Mouse (Mus musculus) embryonic facial prominence, embryonic 12.5 days (tissue): Measurements from ENCODE around the gene Prkca. TPM values are rescaled to one million over a fixed set of nuclear protein-coding genes. Genes with fewer than 3 reads are reported as not detected.

Experiments used
- ATAC-seq: fragments of 200-750 bp; cut with Nextera tagmentation; 2 replicates; pipeline ENCODE4 v1.8.0; 2017; ENCODE audit not compliant: insufficient number of reproducible peaks, insufficient read depth, low FRiP score, low TSS enrichment
- H3K27ac ChIP-seq: fragments of 300-500 bp; sonication (generic); 2 replicates; pipeline ENCODE4 v1.5.1; 2016; ENCODE audit warnings: mild to moderate bottlenecking
- H3K27me3 ChIP-seq: fragments of 300-500 bp; sonication (generic); 2 replicates; pipeline ENCODE4 v1.6.1; 2016; ENCODE audit warnings: mild to moderate bottlenecking, moderate library complexity
- H3K36me3 ChIP-seq: fragments of 300-500 bp; sonication (generic); 2 replicates; pipeline ENCODE4 v1.6.1; 2016; ENCODE audit warnings: mild to moderate bottlenecking
- H3K4me1 ChIP-seq: fragments of 300-500 bp; sonication (generic); 2 replicates; pipeline ENCODE4 v1.6.1; 2016
- H3K4me2 ChIP-seq: fragments of 300-500 bp; sonication (generic); replicated peaks from 2 replicates; pipeline ENCODE4 v1.6.1; 2016; ENCODE audit warnings: mild to moderate bottlenecking, moderate library complexity
- H3K4me3 ChIP-seq: fragments of 300-500 bp; sonication (generic); 2 replicates; pipeline ENCODE4 v1.5.1; 2016; ENCODE audit warnings: mild to moderate bottlenecking
- H3K9ac ChIP-seq: fragments of 300-500 bp; sonication (generic); 2 replicates; pipeline ENCODE4 v1.6.1; 2016; ENCODE audit warnings: mild to moderate bottlenecking, moderate library complexity
- H3K9me3 ChIP-seq: fragments of 300-500 bp; sonication (generic); 2 replicates; pipeline ENCODE4 v1.6.1; 2016; ENCODE audit warnings: mild to moderate bottlenecking, moderate library complexity
- WGBS: fragments of 180-500 bp; shearing (Covaris S2); methylation state at CpG from one replicate; pipeline ENCODE4 v1.1.7; 2016; 5-methylcytosine and 5-hydroxymethylcytosine counted together
- polyA plus RNA-seq: library from polyadenylated mRNA; unstranded; fragments of >200 nt; fragmentation: Nextera tagmentation; extraction: Ambion mirVana; gene quantifications from 2 replicates; pipeline ENCODE4 v1.2.1, GENCODE M21; 2016

Gene Prkca
- polyA plus RNA-seq, 1 experiment from 2014 or later = 8.5 TPM

- Histone ChIP-seq H3K4me2 (no peak overlapping the region), H3K4me1 (peaks cover 4% of the 10 kb centered on the region), H3K4me3 (no peak overlapping the region), H3K9me3 (no peaks in the 10 kb centered on the region), H3K27ac (no peak overlapping the region), H3K27me3 (no peaks in the 10 kb centered on the region), H3K9ac (no peak overlapping the region), H3K36me3 (no peaks in the 10 kb centered on the region)
- ATAC-seq = no peak
- 80% methylated on average over 3 of the region's 3 CpGs for WGBS
Observed at GRCm38 (mm10) chr11:107998891-107999290, 344.8 kb downstream of the Prkca start.

GRCm38 (mm10) chr11:107996896-107997670 lies 346.6 kb downstream of the Prkca start:
- H3K9me3 ChIP-seq = no peaks in the 10 kb centered on the region
- WGBS = 78% methylated on average over 11 of the region's 11 CpGs
- no peak overlapping the region for H3K4me3 ChIP-seq
- no peak overlapping the region for H3K27ac ChIP-seq
- H3K9ac ChIP-seq = no peak overlapping the region
- H3K36me3 ChIP-seq = no peaks in the 10 kb centered on the region
- no peaks in the 10 kb centered on the region for H3K27me3 ChIP-seq
- ATAC-seq = no peak
- H3K4me2 ChIP-seq = no peak overlapping the region
- H3K4me1 ChIP-seq = no peaks in the 10 kb centered on the region; the same call in 1 of the 2 replicates

GRCm38 (mm10) chr11:107994487-107994886 lies 349.2 kb downstream of the Prkca start:
- 46% methylated on average over 6 of the region's 6 CpGs for WGBS
- Histone ChIP-seq H3K4me2 (no peak overlapping the region), H3K9me3 (no peaks in the 10 kb centered on the region), H3K4me1 (no peaks in the 10 kb centered on the region; the same call in 1 of the 2 replicates), H3K27me3 (no peaks in the 10 kb centered on the region), H3K9ac (no peak overlapping the region), H3K27ac (no peak overlapping the region), H3K36me3 (no peaks in the 10 kb centered on the region), H3K4me3 (no peak overlapping the region)
- no peak for ATAC-seq

- H3K27ac ChIP-seq = no peak overlapping the region
- H3K4me3 ChIP-seq = no peak overlapping the region
- H3K4me1 ChIP-seq = no peaks in the 10 kb centered on the region; the same call in 1 of the 2 replicates
- H3K27me3 ChIP-seq = no peaks in the 10 kb centered on the region
- no peaks in the 10 kb centered on the region for H3K36me3 ChIP-seq
- H3K9ac ChIP-seq = no peak overlapping the region
- WGBS = 76% methylated on average over 3 of the region's 3 CpGs
- no peaks in the 10 kb centered on the region for H3K9me3 ChIP-seq
- no peak overlapping the region for H3K4me2 ChIP-seq
- no peak for ATAC-seq
Observed at GRCm38 (mm10) chr11:107993792-107994191, 349.9 kb downstream of the Prkca start.

- Histone ChIP-seq H3K9ac (no peak overlapping the region), H3K4me3 (no peak overlapping the region), H3K27me3 (no peaks in the 10 kb centered on the region), H3K27ac (no peak overlapping the region), H3K36me3 (no peaks in the 10 kb centered on the region), H3K9me3 (no peaks in the 10 kb centered on the region), H3K4me1 (no peaks in the 10 kb centered on the region; the same call in 1 of the 2 replicates), H3K4me2 (no peak overlapping the region)
- no peak for ATAC-seq
- 49% methylated on average over 11 of the region's 11 CpGs for WGBS
Observed at GRCm38 (mm10) chr11:107992500-107992899, 351.2 kb downstream of the Prkca start.

GRCm38 (mm10) chr11:107991990-107992389 lies 351.7 kb downstream of the Prkca start:
- H3K36me3 ChIP-seq = no peaks in the 10 kb centered on the region
- no peaks in the 10 kb centered on the region for H3K9me3 ChIP-seq
- H3K4me1 ChIP-seq = peaks cover 2% of the 10 kb centered on the region; the same call in 1 of the 2 replicates
- no peak overlapping the region for H3K9ac ChIP-seq
- no peaks in the 10 kb centered on the region for H3K27me3 ChIP-seq
- 59% methylated on average over 7 of the region's 7 CpGs for WGBS
- no peak for ATAC-seq
- H3K4me2 ChIP-seq = no peak overlapping the region
- H3K4me3 ChIP-seq = no peak overlapping the region
- H3K27ac ChIP-seq = no peak overlapping the region

- Histone ChIP-seq H3K4me3 (no peak overlapping the region), H3K27ac (no peak overlapping the region), H3K4me2 (no peak overlapping the region), H3K9ac (no peak overlapping the region), H3K27me3 (no peaks in the 10 kb centered on the region), H3K9me3 (no peaks in the 10 kb centered on the region), H3K36me3 (no peaks in the 10 kb centered on the region), H3K4me1 (peaks cover 12% of the 10 kb centered on the region)
- WGBS = 81% methylated on average over 6 of the region's 6 CpGs
- no peak for ATAC-seq
Observed at GRCm38 (mm10) chr11:107989241-107989640, 354.5 kb downstream of the Prkca start.

- Histone ChIP-seq H3K36me3 (no peaks in the 10 kb centered on the region), H3K27me3 (0 out of 2 replicates have a peak, but pooled peaks cover 3% of the 10 kb centered on the region), H3K4me3 (no peak overlapping the region), H3K9ac (no peak overlapping the region), H3K27ac (no peak overlapping the region), H3K4me1 (peaks cover 12% of the 10 kb centered on the region; the same call in 1 of the 2 replicates), H3K9me3 (no peaks in the 10 kb centered on the region), H3K4me2 (no peak overlapping the region)
- 92% methylated on average over 3 of the region's 3 CpGs for WGBS
- no peak for ATAC-seq
Observed at GRCm38 (mm10) chr11:107985941-107986340, 357.8 kb downstream of the Prkca start.

GRCm38 (mm10) chr11:107983883-107984282 lies 359.8 kb downstream of the Prkca start:
- H3K4me3 ChIP-seq = no peak overlapping the region
- H3K9me3 ChIP-seq = no peaks in the 10 kb centered on the region
- H3K9ac ChIP-seq = no peak overlapping the region
- peaks cover 12% of the 10 kb centered on the region; the same call in 1 of the 2 replicates for H3K4me1 ChIP-seq
- H3K27me3 ChIP-seq = 0 out of 2 replicates have a peak, but pooled peaks cover 3% of the 10 kb centered on the region
- no peak for ATAC-seq
- WGBS = 83% methylated on average over 12 of the region's 12 CpGs
- no peaks in the 10 kb centered on the region for H3K36me3 ChIP-seq
- no peak overlapping the region for H3K4me2 ChIP-seq
- H3K27ac ChIP-seq = no peak overlapping the region

GRCm38 (mm10) chr11:107983224-107983623 lies 360.5 kb downstream of the Prkca start:
- 60% methylated on average over 5 of the region's 5 CpGs for WGBS
- ATAC-seq = no peak
- H3K36me3 ChIP-seq = no peaks in the 10 kb centered on the region
- no peak overlapping the region for H3K4me2 ChIP-seq
- peaks cover 12% of the 10 kb centered on the region; the same call in 1 of the 2 replicates for H3K4me1 ChIP-seq
- no peaks in the 10 kb centered on the region for H3K9me3 ChIP-seq
- 0 out of 2 replicates have a peak, but pooled peaks cover 3% of the 10 kb centered on the region for H3K27me3 ChIP-seq
- no peak overlapping the region for H3K9ac ChIP-seq
- no peak overlapping the region for H3K27ac ChIP-seq
- H3K4me3 ChIP-seq = no peak overlapping the region

GRCm38 (mm10) chr11:107982225-107982896 lies 361.4 kb downstream of the Prkca start:
- Histone ChIP-seq H3K4me2 (no peak overlapping the region), H3K27ac (no peak overlapping the region), H3K27me3 (0 out of 2 replicates have a peak, but pooled peaks cover 3% of the 10 kb centered on the region), H3K9me3 (no peaks in the 10 kb centered on the region), H3K9ac (no peak overlapping the region), H3K4me1 (peaks cover 12% of the 10 kb centered on the region; the same call in 1 of the 2 replicates), H3K36me3 (no peaks in the 10 kb centered on the region), H3K4me3 (no peak overlapping the region)
- ATAC-seq = 0 out of 2 replicates have a peak, but pooled peaks have one; percentile 64
- 25% methylated on average over 16 of the region's 16 CpGs for WGBS
